Mouse (Mus musculus) thymus, adult 2 months (tissue): Measurements from ENCODE around the gene Gata1.

Experiments used
- CTCF ChIP-seq: fragments of 200-500 bp; IDR thresholded peaks from 2 replicates; pipeline ENCODE4 v1.5.1; 2012; ENCODE audit warnings: mild to moderate bottlenecking, control low read depth, low read length, moderate library complexity, borderline replicate concordance; ENCODE audit not compliant: control insufficient read depth, poor library complexity, insufficient read depth; ENCODE audit errors: extremely low read depth
- POLR2A ChIP-seq: fragments of 200-500 bp; IDR thresholded peaks from 2 replicates; pipeline ENCODE4 v1.6.1; 2012; ENCODE audit warnings: mild to moderate bottlenecking, low read length, control low read depth, moderate library complexity; ENCODE audit not compliant: control insufficient read depth, poor library complexity, insufficient read depth; ENCODE audit errors: extremely low read depth

DNA sequence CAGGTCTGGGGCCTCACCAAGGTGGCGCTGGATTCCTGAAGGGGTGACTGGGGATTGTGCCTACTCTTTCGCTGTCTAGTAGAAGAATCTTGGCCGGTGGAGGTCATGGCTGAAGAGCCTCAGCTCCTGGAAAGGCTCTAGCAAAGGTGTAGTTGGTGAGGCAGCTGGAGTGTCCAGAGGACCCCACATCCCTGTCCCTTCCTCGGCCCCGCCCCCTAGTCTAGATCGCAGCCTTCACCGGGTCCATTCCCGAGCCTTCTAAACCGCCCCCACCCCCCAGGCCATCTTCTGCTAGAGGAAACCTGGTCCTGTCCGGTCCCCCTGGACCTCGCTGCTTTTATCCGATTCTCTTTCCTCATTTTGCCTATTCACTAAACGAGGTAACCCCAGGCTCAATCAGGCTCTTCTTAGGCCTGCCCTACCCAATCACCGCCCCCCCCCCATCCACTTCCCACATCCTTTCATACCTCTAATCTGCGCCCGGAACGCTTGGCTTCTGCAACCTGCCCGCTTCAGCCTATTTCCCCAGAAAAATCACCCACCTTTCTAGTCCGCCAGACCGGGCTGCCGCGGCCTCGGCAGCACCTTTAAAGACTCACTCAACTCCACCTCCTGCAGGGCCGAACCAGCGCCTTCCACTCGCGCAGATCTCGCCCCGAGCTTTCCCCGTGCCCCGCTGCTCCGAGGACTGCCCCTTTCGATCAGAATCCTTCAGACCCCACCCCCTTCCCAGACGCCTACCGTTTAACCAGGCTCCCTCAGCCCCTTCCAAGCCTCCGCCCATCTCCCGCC, 30.6 kb downstream of the Gata1 start, which contains the start of gene Hdac6:
- TF ChIP-seq CTCF: no peak
- no peak for TF ChIP-seq POLR2A
